Mouse (Mus musculus) midbrain, embryonic 12.5 days (tissue): ENCODE measurements around the gene Sh2d1b2. TPM values are rescaled to one million over a fixed set of nuclear protein-coding genes. Genes with fewer than 3 reads are reported as not detected.

Experiments used
- ATAC-seq: fragments of 200-750 bp; cut with Nextera tagmentation; 2 replicates; pipeline ENCODE4 v1.8.0; 2017; ENCODE audit warnings: low read depth, moderate TSS enrichment, moderate library complexity; ENCODE audit not compliant: low FRiP score
- H3K27ac ChIP-seq: fragments of 300-500 bp; sonication (generic); replicated peaks from 2 replicates; pipeline ENCODE4 v1.5.1; 2016; ENCODE audit warnings: mild to moderate bottlenecking
- H3K27me3 ChIP-seq: fragments of 300-500 bp; sonication (generic); 2 replicates; pipeline ENCODE4 v1.6.1; 2016; ENCODE audit warnings: mild to moderate bottlenecking
- H3K36me3 ChIP-seq: fragments of 300-500 bp; sonication (generic); 2 replicates; pipeline ENCODE4 v1.6.1; 2016
- H3K4me1 ChIP-seq: fragments of 300-500 bp; sonication (generic); 2 replicates; pipeline ENCODE4 v1.6.1; 2016
- H3K4me2 ChIP-seq: fragments of 300-500 bp; sonication (generic); replicated peaks from 2 replicates; pipeline ENCODE4 v1.6.1; 2016; ENCODE audit warnings: mild to moderate bottlenecking, moderate library complexity
- H3K4me3 ChIP-seq: fragments of 300-500 bp; sonication (generic); 2 replicates; pipeline ENCODE4 v1.5.1; 2016; ENCODE audit warnings: mild to moderate bottlenecking
- H3K9ac ChIP-seq: fragments of 300-500 bp; sonication (generic); replicated peaks from 2 replicates; pipeline ENCODE4 v1.6.1; 2016; ENCODE audit warnings: mild to moderate bottlenecking, moderate library complexity
- H3K9me3 ChIP-seq: fragments of 300-500 bp; sonication (generic); 2 replicates; pipeline ENCODE4 v1.6.1; 2016; ENCODE audit warnings: mild to moderate bottlenecking
- WGBS: fragments of 180-500 bp; shearing (Covaris S2); methylation state at CpG from one replicate; pipeline ENCODE4 v1.1.7; 2016; 5-methylcytosine and 5-hydroxymethylcytosine counted together
- polyA plus RNA-seq: library from polyadenylated mRNA; unstranded; fragments of >200 nt; fragmentation: Nextera tagmentation; extraction: Ambion mirVana; gene quantifications from 2 replicates; pipeline ENCODE4 v1.2.1, GENCODE M21; 2016

The Sh2d1b2 gene
- polyA plus RNA-seq, 1 experiment from 2014 or later = not detected

DNA sequence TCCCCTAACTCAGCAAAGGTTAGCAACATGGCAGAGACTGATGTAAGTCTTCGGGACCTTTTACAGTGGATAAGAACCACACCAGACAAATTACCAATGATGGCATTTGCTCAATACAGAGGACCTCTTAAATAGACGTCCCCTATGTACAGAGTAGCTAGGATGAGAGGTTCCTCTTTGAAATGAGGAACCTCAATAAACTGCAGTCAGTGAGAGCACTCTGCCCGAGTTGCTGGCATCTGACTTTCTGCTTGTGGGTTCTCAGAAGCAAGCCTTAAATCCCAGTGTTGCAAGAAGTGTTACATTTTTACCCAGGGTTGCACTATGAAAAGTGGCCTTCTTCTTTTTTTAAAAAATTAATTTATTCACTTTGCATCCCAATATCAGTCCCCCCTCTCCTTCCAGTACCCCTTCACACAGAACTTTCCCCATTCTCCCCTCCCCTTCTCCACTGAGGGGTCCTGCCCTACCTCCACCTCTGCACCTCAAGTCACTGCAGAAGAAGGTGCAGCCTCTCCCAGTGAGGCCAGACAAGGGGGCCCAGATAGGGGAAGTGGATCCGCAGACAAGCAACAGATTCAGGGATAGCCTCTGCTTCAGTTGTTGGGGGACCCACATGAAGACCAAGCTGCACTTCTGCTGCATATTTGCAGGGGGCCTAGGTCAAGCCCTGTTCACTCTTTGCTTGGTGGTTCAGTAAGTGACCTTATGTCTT lies 50.0 kb downstream of the Sh2d1b2 start:
- Histone ChIP-seq H3K4me2 (no peak overlapping the region), H3K27ac (no peak overlapping the region), H3K9me3 (no peaks in the 10 kb centered on the region), H3K4me3 (no peak overlapping the region), H3K4me1 (no peaks in the 10 kb centered on the region), H3K27me3 (no peaks in the 10 kb centered on the region), H3K9ac (no peak overlapping the region), H3K36me3 (no peaks in the 10 kb centered on the region)
- WGBS = 83% methylated on average over 4 of the region's 4 CpGs
- no peak for ATAC-seq

DNA sequence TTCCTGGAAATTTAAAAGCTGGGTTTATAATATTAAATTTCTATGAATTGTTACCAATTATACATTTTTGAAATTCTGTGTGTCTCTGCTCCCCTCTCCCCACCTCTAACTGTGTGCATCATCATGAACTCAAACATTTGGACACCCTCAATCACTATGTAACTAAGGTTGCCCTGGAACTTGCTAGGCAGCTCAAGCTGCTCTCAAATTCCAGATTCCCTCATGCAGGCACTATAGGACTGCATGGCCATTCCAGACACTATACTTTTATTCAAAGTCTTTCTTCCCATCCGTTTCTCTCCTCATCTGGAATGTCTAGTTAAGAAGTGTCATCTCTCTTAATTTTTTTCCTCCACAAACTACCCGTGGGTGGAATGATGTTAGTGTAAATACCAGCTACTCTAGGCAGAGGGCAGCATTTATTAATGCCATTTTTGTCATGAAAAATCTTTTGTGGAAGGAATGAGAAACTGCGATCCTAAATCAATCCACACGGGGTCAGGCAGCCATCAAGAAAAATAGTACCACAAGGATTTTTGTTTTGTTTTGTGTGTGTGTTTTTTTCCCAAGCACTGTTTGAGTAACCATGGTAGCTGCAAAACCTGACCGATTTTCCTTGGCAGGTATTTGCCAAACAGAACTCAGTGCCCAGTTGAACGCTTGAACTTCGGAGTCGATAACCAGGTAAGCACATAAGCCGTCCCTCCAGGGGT lies 59.8 kb downstream of the Sh2d1b2 start:
- Histone ChIP-seq H3K4me2 (no peak overlapping the region), H3K27me3 (no peaks in the 10 kb centered on the region), H3K9ac (no peak overlapping the region), H3K27ac (no peak overlapping the region), H3K36me3 (no peaks in the 10 kb centered on the region), H3K9me3 (no peaks in the 10 kb centered on the region), H3K4me3 (no peak overlapping the region), H3K4me1 (peaks cover 6% of the 10 kb centered on the region; the same call in 1 of the 2 replicates)
- WGBS = 41% methylated on average over 9 of the region's 9 CpGs
- ATAC-seq = no peak

GRCm38 (mm10) chr1:170293257-170293656 lies 60.7 kb downstream of the Sh2d1b2 start:
- 60% methylated on average over 5 of the region's 5 CpGs for WGBS
- Histone ChIP-seq H3K9ac (no peak overlapping the region), H3K36me3 (no peaks in the 10 kb centered on the region), H3K4me2 (no peak overlapping the region), H3K4me3 (no peak overlapping the region), H3K9me3 (no peaks in the 10 kb centered on the region), H3K4me1 (peaks cover 6% of the 10 kb centered on the region; the same call in 1 of the 2 replicates), H3K27me3 (no peaks in the 10 kb centered on the region), H3K27ac (no peak overlapping the region)
- peak; percentile 34; the same call in 1 of the 2 replicates for ATAC-seq

- peaks cover 6% of the 10 kb centered on the region; the same call in 1 of the 2 replicates for H3K4me1 ChIP-seq
- H3K9ac ChIP-seq = no peak overlapping the region
- no peaks in the 10 kb centered on the region for H3K27me3 ChIP-seq
- no peak overlapping the region for H3K4me3 ChIP-seq
- 57% methylated on average over 15 of the region's 15 CpGs for WGBS
- H3K36me3 ChIP-seq = no peaks in the 10 kb centered on the region
- ATAC-seq = no peak
- H3K4me2 ChIP-seq = no peak overlapping the region
- H3K27ac ChIP-seq = no peak overlapping the region
- no peaks in the 10 kb centered on the region for H3K9me3 ChIP-seq
Measured at GRCm38 (mm10) chr1:170294786-170295570, 62.4 kb downstream of the Sh2d1b2 start.

- 81% methylated on average over 4 of the region's 4 CpGs for WGBS
- no peak for ATAC-seq
- Histone ChIP-seq H3K36me3 (no peaks in the 10 kb centered on the region), H3K27me3 (0 out of 2 replicates have a peak, but pooled peaks cover 3% of the 10 kb centered on the region), H3K4me3 (no peak overlapping the region), H3K9me3 (no peaks in the 10 kb centered on the region), H3K9ac (no peak overlapping the region), H3K4me1 (peaks cover 6% of the 10 kb centered on the region; the same call in 1 of the 2 replicates), H3K4me2 (no peak overlapping the region), H3K27ac (no peak overlapping the region)
Measured at GRCm38 (mm10) chr1:170299496-170299895, 66.9 kb downstream of the Sh2d1b2 start.

DNA sequence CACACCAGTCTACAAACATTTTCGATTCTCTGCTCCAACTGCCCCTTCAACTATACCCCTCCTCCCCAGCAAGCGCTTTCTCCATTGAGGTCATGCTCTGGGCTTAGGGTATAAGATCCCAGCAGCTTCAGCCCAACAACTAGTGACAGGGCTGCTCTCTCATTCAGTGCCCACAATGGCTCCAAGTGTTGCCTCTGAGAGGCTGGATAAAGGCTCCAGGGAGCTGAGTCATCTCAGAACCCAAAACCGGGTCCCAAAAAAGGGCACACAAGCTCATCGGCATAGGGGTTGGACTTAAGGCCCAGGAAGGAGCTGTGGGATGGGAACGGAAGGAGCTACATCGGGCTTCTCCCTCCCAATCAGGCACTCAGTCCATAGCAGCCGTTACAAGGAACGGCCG lies 69.1 kb downstream of the Sh2d1b2 start:
- no peak overlapping the region for H3K27ac ChIP-seq
- 0 out of 2 replicates have a peak, but pooled peaks cover 3% of the 10 kb centered on the region for H3K27me3 ChIP-seq
- H3K9me3 ChIP-seq = no peaks in the 10 kb centered on the region
- no peaks in the 10 kb centered on the region for H3K4me1 ChIP-seq
- H3K4me3 ChIP-seq = no peak overlapping the region
- no peak for ATAC-seq
- H3K36me3 ChIP-seq = no peaks in the 10 kb centered on the region
- 91% methylated on average over 9 of the region's 9 CpGs for WGBS
- no peak overlapping the region for H3K9ac ChIP-seq
- no peak overlapping the region for H3K4me2 ChIP-seq

GRCm38 (mm10) chr1:170302456-170302855 lies 69.9 kb downstream of the Sh2d1b2 start:
- Histone ChIP-seq H3K9me3 (no peaks in the 10 kb centered on the region), H3K9ac (no peak overlapping the region), H3K4me1 (no peaks in the 10 kb centered on the region), H3K36me3 (no peaks in the 10 kb centered on the region), H3K4me2 (no peak overlapping the region), H3K27ac (no peak overlapping the region), H3K4me3 (no peak overlapping the region), H3K27me3 (0 out of 2 replicates have a peak, but pooled peaks cover 3% of the 10 kb centered on the region)
- no peak for ATAC-seq
- 77% methylated on average over 6 of the region's 6 CpGs for WGBS

DNA sequence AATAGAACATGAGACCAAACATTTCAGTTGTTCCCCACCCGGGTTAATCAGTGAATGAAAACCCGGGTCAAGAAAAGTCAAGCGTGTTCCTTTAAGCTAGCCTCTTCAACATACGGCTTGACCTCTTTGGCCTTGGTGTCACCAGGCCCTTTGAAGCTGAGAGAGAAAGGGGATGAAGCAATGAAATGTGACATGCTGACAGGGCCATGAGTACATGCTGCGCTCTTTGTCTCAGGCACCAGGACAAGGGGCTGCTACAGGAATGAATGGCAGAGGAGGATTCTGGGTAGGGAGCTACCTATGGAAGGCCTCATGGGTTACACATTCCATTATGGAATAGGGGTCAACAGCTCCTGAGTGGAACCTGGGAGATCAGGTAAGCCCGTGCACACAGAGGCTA lies 70.6 kb downstream of the Sh2d1b2 start:
- 44% methylated on average over 6 of the region's 6 CpGs for WGBS
- Histone ChIP-seq H3K4me3 (no peak overlapping the region), H3K4me1 (no peaks in the 10 kb centered on the region), H3K36me3 (no peaks in the 10 kb centered on the region), H3K27ac (no peak overlapping the region), H3K4me2 (no peak overlapping the region), H3K9me3 (no peaks in the 10 kb centered on the region), H3K9ac (no peak overlapping the region), H3K27me3 (0 out of 2 replicates have a peak, but pooled peaks cover 3% of the 10 kb centered on the region)
- ATAC-seq = no peak

Other genes with a start within 250 kb of the Sh2d1b2 start
- 19.6 and 31.1 TPM in 2 replicates for gene Ddr2, start 122.0 kb upstream of the Sh2d1b2 start, polyA plus RNA-seq
- 60.5 and 60.6 TPM in 2 replicates for gene Uap1, start 57.8 kb upstream of the Sh2d1b2 start, polyA plus RNA-seq
- gene Uhmk1, start 17.4 kb upstream of the Sh2d1b2 start, polyA plus RNA-seq = 13.7 and 17.4 TPM in 2 replicates
- 0.09 TPM in 1 of 2 replicates, not detected in the other for gene Sh2d1b1, start 44.6 kb downstream of the Sh2d1b2 start, polyA plus RNA-seq
- gene Gm7694, start 73.6 kb downstream of the Sh2d1b2 start, polyA plus RNA-seq = 2.6 and 3.3 TPM in 2 replicates
- gene Spata46, start 76.1 kb downstream of the Sh2d1b2 start, polyA plus RNA-seq = 0.84 and 1.8 TPM in 2 replicates